Mouse (Mus musculus): ENCODE measurements at regions not wholly inside any gene's neighbourhood (a gene's known extent, or its start where the extent isn't known, plus 50 kb on each side); places are given as distances from the start of the nearest gene placed in this dataset.

GRCm38 (mm10) chr13:45294691-45295090 is 94.9 kb upstream of the Mylip start:
- H3K27me3 ChIP-seq: no peaks in the 10 kb centered on the region
- no peak overlapping the region for H3K4me2 ChIP-seq (replicated peaks)
- no peak for ATAC-seq (ENCODE audit: low FRiP score, low read depth)
- 94% methylated on average over 10 of the region's 10 CpGs for WGBS
- H3K4me3 ChIP-seq: no peak overlapping the region
- H3K27ac ChIP-seq (replicated peaks): no peak overlapping the region
- no peak overlapping the region for H3K9ac ChIP-seq (replicated peaks)
- no peaks in the 10 kb centered on the region for H3K9me3 ChIP-seq
- H3K36me3 ChIP-seq: no peaks in the 10 kb centered on the region
- no peaks in the 10 kb centered on the region for H3K4me1 ChIP-seq

- Histone ChIP-seq H3K4me2 (replicated peaks) (no peak overlapping the region), H3K4me3 (no peak overlapping the region), H3K9me3 (no peaks in the 10 kb centered on the region), H3K9ac (replicated peaks) (no peak overlapping the region), H3K36me3 (no peaks in the 10 kb centered on the region), H3K4me1 (no peaks in the 10 kb centered on the region; the same call in 1 of the 2 replicates), H3K27me3 (no peaks in the 10 kb centered on the region), H3K27ac (replicated peaks) (no peak overlapping the region)
- WGBS: 91% methylated on average over 8 of the region's 8 CpGs
- no peak for ATAC-seq (ENCODE audit: low FRiP score, low read depth)
Observed at GRCm38 (mm10) chr13:45300610-45301009, 88.9 kb upstream of the Mylip start.

GRCm38 (mm10) chr13:45301191-45301905 is 88.2 kb upstream of the Mylip start:
- H3K9ac ChIP-seq (replicated peaks): no peak overlapping the region
- H3K4me2 ChIP-seq (replicated peaks): no peak overlapping the region
- H3K27me3 ChIP-seq: no peaks in the 10 kb centered on the region
- H3K4me3 ChIP-seq: no peak overlapping the region
- no peaks in the 10 kb centered on the region; the same call in 1 of the 2 replicates for H3K4me1 ChIP-seq
- no peak overlapping the region for H3K27ac ChIP-seq (replicated peaks)
- no peaks in the 10 kb centered on the region for H3K36me3 ChIP-seq
- no peak for ATAC-seq (ENCODE audit: low FRiP score, low read depth)
- 85% methylated on average over 10 of the region's 10 CpGs for WGBS
- H3K9me3 ChIP-seq: no peaks in the 10 kb centered on the region

GRCm38 (mm10) chr13:45302796-45303195 is 86.7 kb upstream of the Mylip start:
- Histone ChIP-seq H3K4me3 (no peak overlapping the region), H3K9ac (replicated peaks) (no peak overlapping the region), H3K9me3 (no peaks in the 10 kb centered on the region), H3K36me3 (no peaks in the 10 kb centered on the region), H3K27me3 (no peaks in the 10 kb centered on the region), H3K27ac (replicated peaks) (no peak overlapping the region), H3K4me1 (no peaks in the 10 kb centered on the region; the same call in 1 of the 2 replicates), H3K4me2 (replicated peaks) (no peak overlapping the region)
- ATAC-seq (ENCODE audit: low FRiP score, low read depth): no peak
- WGBS: 63% methylated on average over 6 of the region's 6 CpGs

- Histone ChIP-seq H3K27me3 (no peaks in the 10 kb centered on the region), H3K4me3 (no peak overlapping the region), H3K27ac (replicated peaks) (no peak overlapping the region), H3K36me3 (no peaks in the 10 kb centered on the region), H3K4me2 (replicated peaks) (no peak overlapping the region), H3K9ac (replicated peaks) (no peak overlapping the region), H3K4me1 (no peaks in the 10 kb centered on the region; the same call in 1 of the 2 replicates), H3K9me3 (no peaks in the 10 kb centered on the region)
- WGBS: 82% methylated on average over 5 of the region's 5 CpGs
- ATAC-seq (ENCODE audit: low FRiP score, low read depth): no peak
Observed at GRCm38 (mm10) chr13:45306177-45306576, 83.4 kb upstream of the Mylip start.

GRCm38 (mm10) chr13:45307226-45307625 is 82.3 kb upstream of the Mylip start:
- Histone ChIP-seq H3K27me3 (no peaks in the 10 kb centered on the region), H3K4me3 (no peak overlapping the region), H3K4me2 (replicated peaks) (no peak overlapping the region), H3K4me1 (no peaks in the 10 kb centered on the region; the same call in 1 of the 2 replicates), H3K9ac (replicated peaks) (no peak overlapping the region), H3K27ac (replicated peaks) (no peak overlapping the region), H3K36me3 (no peaks in the 10 kb centered on the region), H3K9me3 (no peaks in the 10 kb centered on the region)
- ATAC-seq (ENCODE audit: low FRiP score, low read depth): no peak
- WGBS: 95% methylated on average over 3 of the region's 3 CpGs

GRCm38 (mm10) chr13:45319646-45320045 is 69.9 kb upstream of the Mylip start:
- Histone ChIP-seq H3K4me3 (no peak overlapping the region), H3K27ac (replicated peaks) (no peak overlapping the region)

GRCm38 (mm10) chr13:45325736-45326293 is 63.7 kb upstream of the Mylip start:
- H3K4me3 ChIP-seq: no peak overlapping the region
- H3K9me3 ChIP-seq: no peaks in the 10 kb centered on the region
- no peak overlapping the region for H3K27ac ChIP-seq (replicated peaks)
- 66% methylated on average over 7 of the region's 7 CpGs for WGBS
- H3K27me3 ChIP-seq: no peaks in the 10 kb centered on the region
- ATAC-seq (ENCODE audit: low FRiP score, low read depth): no peak
- no peak overlapping the region for H3K4me2 ChIP-seq (replicated peaks)
- H3K4me1 ChIP-seq: no peaks in the 10 kb centered on the region
- H3K36me3 ChIP-seq: no peaks in the 10 kb centered on the region
- no peak overlapping the region for H3K9ac ChIP-seq (replicated peaks)

More at GRCm38 (mm10) chr13:45319646-45320045, 69.9 kb upstream of the Mylip start:
- H3K36me3 ChIP-seq: no peaks in the 10 kb centered on the region
- H3K9me3 ChIP-seq: no peaks in the 10 kb centered on the region
- H3K4me2 ChIP-seq (replicated peaks): no peak overlapping the region
- H3K9ac ChIP-seq (replicated peaks): no peak overlapping the region
- WGBS: 70% methylated on average over 6 of the region's 6 CpGs
- no peak for ATAC-seq (ENCODE audit: low FRiP score, low read depth)
- no peaks in the 10 kb centered on the region for H3K4me1 ChIP-seq
- H3K27me3 ChIP-seq: no peaks in the 10 kb centered on the region

GRCm38 (mm10) chr13:45326751-45327150 is 62.8 kb upstream of the Mylip start:
- no peak for ATAC-seq (ENCODE audit: low FRiP score, low read depth)
- Histone ChIP-seq H3K27me3 (no peaks in the 10 kb centered on the region), H3K27ac (replicated peaks) (no peak overlapping the region), H3K4me1 (no peaks in the 10 kb centered on the region), H3K9ac (replicated peaks) (no peak overlapping the region), H3K4me2 (replicated peaks) (no peak overlapping the region), H3K4me3 (no peak overlapping the region), H3K9me3 (no peaks in the 10 kb centered on the region), H3K36me3 (no peaks in the 10 kb centered on the region)
- WGBS: 96% methylated on average over 6 of the region's 6 CpGs

- H3K4me3 ChIP-seq: no peak overlapping the region
- ATAC-seq (ENCODE audit: low FRiP score, low read depth): no peak
- H3K9ac ChIP-seq (replicated peaks): no peak overlapping the region
- WGBS: 83% methylated on average over 8 of the region's 8 CpGs
- H3K27ac ChIP-seq (replicated peaks): no peak overlapping the region
- no peaks in the 10 kb centered on the region for H3K36me3 ChIP-seq
- no peaks in the 10 kb centered on the region for H3K4me1 ChIP-seq
- H3K9me3 ChIP-seq: no peaks in the 10 kb centered on the region
- no peak overlapping the region for H3K4me2 ChIP-seq (replicated peaks)
- no peaks in the 10 kb centered on the region for H3K27me3 ChIP-seq
Observed at GRCm38 (mm10) chr13:45330561-45330960, 59.0 kb upstream of the Mylip start.

GRCm38 (mm10) chr13:45332031-45332430 is 57.5 kb upstream of the Mylip start:
- H3K36me3 ChIP-seq: no peaks in the 10 kb centered on the region
- H3K4me3 ChIP-seq: no peak overlapping the region
- no peak overlapping the region for H3K4me2 ChIP-seq (replicated peaks)
- H3K27ac ChIP-seq (replicated peaks): no peak overlapping the region
- H3K9ac ChIP-seq (replicated peaks): no peak overlapping the region
- ATAC-seq (ENCODE audit: low FRiP score, low read depth): no peak
- H3K9me3 ChIP-seq: no peaks in the 10 kb centered on the region
- WGBS: 92% methylated on average over 3 of the region's 3 CpGs
- H3K4me1 ChIP-seq: no peaks in the 10 kb centered on the region
- no peaks in the 10 kb centered on the region for H3K27me3 ChIP-seq

GRCm38 (mm10) chr13:45333634-45334033 is 55.9 kb upstream of the Mylip start:
- H3K36me3 ChIP-seq: no peaks in the 10 kb centered on the region
- no peaks in the 10 kb centered on the region for H3K9me3 ChIP-seq
- H3K27me3 ChIP-seq: no peaks in the 10 kb centered on the region
- H3K27ac ChIP-seq (replicated peaks): no peak overlapping the region
- no peak overlapping the region for H3K4me2 ChIP-seq (replicated peaks)
- H3K4me3 ChIP-seq: no peak overlapping the region
- no peak for ATAC-seq (ENCODE audit: low FRiP score, low read depth)
- no peak overlapping the region for H3K9ac ChIP-seq (replicated peaks)
- H3K4me1 ChIP-seq: no peaks in the 10 kb centered on the region
- WGBS: 79% methylated on average over 5 of the region's 5 CpGs

Data from midbrain, embryonic 12.5 days (tissue).